Mouse (Mus musculus) T-helper 1 cell (primary cell): ENCODE results near the gene Tln2.

Experiments
- in situ Hi-C: fragments of 300-600 bp; cut with MboI, MseI; formaldehyde crosslinking; loops from one replicate; pipeline ENCODE4 v1.15.1; 2025; ENCODE audit warnings: high pct_unique_total_duplicates

The Tln2 gene

GRCm38 (mm10) chr9:67481851-67482250 is 77.7 kb downstream of the Tln2 start:
- in situ Hi-C loops, result no loop called here

GRCm38 (mm10) chr9:67477445-67477844 is 82.1 kb downstream of the Tln2 start:
- in situ Hi-C loops, result no loop called here

- in situ Hi-C loops, result no loop called here
Measured at GRCm38 (mm10) chr9:67476184-67476583, 83.3 kb downstream of the Tln2 start.

- in situ Hi-C loops, result no loop called here
Measured at GRCm38 (mm10) chr9:67463440-67464122, 95.9 kb downstream of the Tln2 start.

- in situ Hi-C loops, result no loop called here
Measured at GRCm38 (mm10) chr9:67441484-67441883, 118.0 kb downstream of the Tln2 start.

- in situ Hi-C loops, result no loop called here
Measured at GRCm38 (mm10) chr9:67437511-67437910, 122.0 kb downstream of the Tln2 start.

- in situ Hi-C loops, result no loop called here
Measured at GRCm38 (mm10) chr9:67435333-67436154, 124.0 kb downstream of the Tln2 start.

- in situ Hi-C loops, result no loop called here
Measured at GRCm38 (mm10) chr9:67429199-67429892, 130.2 kb downstream of the Tln2 start.

GRCm38 (mm10) chr9:67428306-67429047 is 131.0 kb downstream of the Tln2 start:
- in situ Hi-C loops, result no loop called here

- in situ Hi-C loops, result no loop called here
Measured at GRCm38 (mm10) chr9:67426304-67426703, 133.2 kb downstream of the Tln2 start.

GRCm38 (mm10) chr9:67424110-67424509 is 135.4 kb downstream of the Tln2 start:
- in situ Hi-C loops, result no loop called here

GRCm38 (mm10) chr9:67418092-67418491 is 141.4 kb downstream of the Tln2 start:
- in situ Hi-C loops, result no loop called here

GRCm38 (mm10) chr9:67410667-67411066 is 148.8 kb downstream of the Tln2 start:
- in situ Hi-C loops, result no loop called here

GRCm38 (mm10) chr9:67404736-67405135 is 154.8 kb downstream of the Tln2 start:
- in situ Hi-C loops, result no loop called here

GRCm38 (mm10) chr9:67399563-67399962 is 159.9 kb downstream of the Tln2 start:
- in situ Hi-C loops, result no loop called here

GRCm38 (mm10) chr9:67397756-67398155 is 161.7 kb downstream of the Tln2 start:
- in situ Hi-C loops, result no loop called here

- in situ Hi-C loops, result no loop called here
Measured at GRCm38 (mm10) chr9:67396446-67396845, 163.1 kb downstream of the Tln2 start.

GRCm38 (mm10) chr9:67384028-67384590 is 175.4 kb downstream of the Tln2 start:
- in situ Hi-C loops, result loop anchor here (5.0 kb wide), 1 partner anchor 87 kb away; no protein-coding TSS in a partner anchor

GRCm38 (mm10) chr9:67380095-67380494 is 179.4 kb downstream of the Tln2 start:
- in situ Hi-C loops, result loop anchor here (5.0 kb wide), 1 partner anchor 83 kb away; no protein-coding TSS in a partner anchor

- in situ Hi-C loops, result no loop called here
Measured at GRCm38 (mm10) chr9:67378772-67379171, 180.7 kb downstream of the Tln2 start.

GRCm38 (mm10) chr9:67368078-67368477 is 191.4 kb downstream of the Tln2 start:
- in situ Hi-C loops, result no loop called here
